Mouse (Mus musculus): Measurements from ENCODE around the gene Scyl2. TPM values are rescaled to one million over a fixed set of nuclear protein-coding genes. Genes with fewer than 3 reads are reported as not detected.
"Not testable (repeated sequence)": the region's sequence is repeated elsewhere in the genome, so short reads cannot be mapped to it uniquely, and the experiment has no call there.

Scyl2 gene
- polyA plus RNA-seq, 1 experiment = 21.3 TPM

DNA sequence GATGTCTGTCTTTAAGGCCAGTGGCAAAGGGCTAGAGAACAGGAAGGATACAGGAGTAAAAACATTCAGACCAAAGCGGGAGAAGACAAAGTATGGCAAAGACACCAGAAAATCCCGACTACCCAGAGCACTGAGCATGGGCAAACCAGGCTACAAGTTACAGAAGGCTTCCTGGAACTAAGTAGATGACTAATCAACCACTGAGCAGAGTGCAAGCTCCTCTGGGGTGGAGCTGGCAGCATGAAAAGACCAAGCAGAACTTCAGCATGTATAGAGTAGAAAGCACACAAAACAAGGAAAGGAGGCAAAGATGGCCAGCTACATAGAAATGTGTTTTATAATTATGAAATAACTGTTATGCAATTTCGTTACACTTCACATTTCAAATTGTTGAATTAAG is 5.6 kb downstream of the Scyl2 start:
- DNase-seq = peak; percentile 62
- H3K27ac ChIP-seq (ENCODE audit: insufficient read depth, low read depth, low read length) = no peak overlapping the region
- no peak overlapping the region for H3K4me3 ChIP-seq (ENCODE audit: insufficient read depth, low read depth, low read length)
- no peaks in the 10 kb centered on the region; the same call in 1 of the 2 replicates for H3K4me1 ChIP-seq (ENCODE audit: control insufficient read depth, insufficient read depth, low read length)
- no peaks in the 10 kb centered on the region for H3K36me3 ChIP-seq (ENCODE audit: control insufficient read depth, insufficient read depth, low read length)
- 65% methylated on average over 3 of the region's 3 CpGs for WGBS
- no peak for TF ChIP-seq POLR2A (IDR thresholded peaks at IDR 0.05; ENCODE audit: low read depth, low read length)
- no peak for TF ChIP-seq CTCF (conservative IDR thresholded peaks at IDR 0.05; ENCODE audit: insufficient read depth, insufficient read length, low read depth, low read length)
- H3K27me3 ChIP-seq (replicated peaks; ENCODE audit: control insufficient read depth, insufficient read depth, low read length) = no peaks in the 10 kb centered on the region

DNA sequence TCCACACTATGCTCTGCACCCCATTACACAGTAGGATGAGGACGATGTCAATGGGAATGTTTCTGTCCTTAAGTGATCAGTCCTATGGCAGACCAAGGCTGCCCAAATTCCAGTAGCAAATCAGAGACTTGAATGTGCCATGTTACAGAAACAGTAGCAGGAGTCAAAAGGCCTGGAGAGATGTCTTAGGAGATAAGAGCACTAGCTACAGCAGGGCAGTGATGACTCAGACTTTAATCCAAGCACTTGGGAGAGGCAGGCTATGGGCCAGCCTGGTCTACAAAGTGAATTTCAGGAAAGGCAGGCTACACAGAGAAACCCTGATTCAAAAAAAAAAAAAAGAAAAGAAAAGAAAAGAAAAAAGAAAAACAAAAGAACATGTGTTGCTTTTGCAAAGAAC is 6.6 kb downstream of the Scyl2 start:
- H3K27ac ChIP-seq (ENCODE audit: insufficient read depth, low read depth, low read length) = no peak overlapping the region
- H3K4me1 ChIP-seq (ENCODE audit: control insufficient read depth, insufficient read depth, low read length) = no peaks in the 10 kb centered on the region; the same call in 1 of the 2 replicates
- TF ChIP-seq CTCF (conservative IDR thresholded peaks at IDR 0.05; ENCODE audit: insufficient read depth, insufficient read length, low read depth, low read length) (no peak), POLR2A (IDR thresholded peaks at IDR 0.05; ENCODE audit: low read depth, low read length) (no peak)
- no peaks in the 10 kb centered on the region for H3K27me3 ChIP-seq (replicated peaks; ENCODE audit: control insufficient read depth, insufficient read depth, low read length)
- no peak overlapping the region for H3K4me3 ChIP-seq (ENCODE audit: insufficient read depth, low read depth, low read length)
- no peak for DNase-seq
- no peaks in the 10 kb centered on the region for H3K36me3 ChIP-seq (ENCODE audit: control insufficient read depth, insufficient read depth, low read length)
- 93% methylated on average over 1 of the region's 1 CpGs for WGBS

GRCm38 (mm10) chr10:89678054-89678453 is 8.0 kb downstream of the Scyl2 start:
- Histone ChIP-seq H3K4me3 (ENCODE audit: insufficient read depth, low read depth, low read length) (no peak overlapping the region), H3K36me3 (ENCODE audit: control insufficient read depth, insufficient read depth, low read length) (no peaks in the 10 kb centered on the region), H3K27ac (ENCODE audit: insufficient read depth, low read depth, low read length) (no peak overlapping the region), H3K27me3 (replicated peaks; ENCODE audit: control insufficient read depth, insufficient read depth, low read length) (no peaks in the 10 kb centered on the region), H3K4me1 (ENCODE audit: control insufficient read depth, insufficient read depth, low read length) (no peaks in the 10 kb centered on the region; the same call in 1 of the 2 replicates)
- DNase-seq = no peak
- WGBS = 85% methylated on average over 4 of the region's 4 CpGs
- TF ChIP-seq CTCF (conservative IDR thresholded peaks at IDR 0.05; ENCODE audit: insufficient read depth, insufficient read length, low read depth, low read length) = no peak
- no peak for TF ChIP-seq POLR2A (IDR thresholded peaks at IDR 0.05; ENCODE audit: low read depth, low read length)

- TF ChIP-seq CTCF (conservative IDR thresholded peaks at IDR 0.05; ENCODE audit: insufficient read depth, insufficient read length, low read depth, low read length) = no peak
- no peak for TF ChIP-seq POLR2A (IDR thresholded peaks at IDR 0.05; ENCODE audit: low read depth, low read length)
- no peak for DNase-seq
- H3K4me3 ChIP-seq (ENCODE audit: insufficient read depth, low read depth, low read length) = no peak overlapping the region
- H3K27ac ChIP-seq (ENCODE audit: insufficient read depth, low read depth, low read length) = no peak overlapping the region
- H3K36me3 ChIP-seq (ENCODE audit: control insufficient read depth, insufficient read depth, low read length) = no peaks in the 10 kb centered on the region
- WGBS = 69% methylated on average over 4 of the region's 4 CpGs
- H3K4me1 ChIP-seq (ENCODE audit: control insufficient read depth, insufficient read depth, low read length) = no peaks in the 10 kb centered on the region; the same call in 1 of the 2 replicates
- no peaks in the 10 kb centered on the region for H3K27me3 ChIP-seq (replicated peaks; ENCODE audit: control insufficient read depth, insufficient read depth, low read length)
Observed at GRCm38 (mm10) chr10:89676609-89677008, 9.5 kb downstream of the Scyl2 start.

DNA sequence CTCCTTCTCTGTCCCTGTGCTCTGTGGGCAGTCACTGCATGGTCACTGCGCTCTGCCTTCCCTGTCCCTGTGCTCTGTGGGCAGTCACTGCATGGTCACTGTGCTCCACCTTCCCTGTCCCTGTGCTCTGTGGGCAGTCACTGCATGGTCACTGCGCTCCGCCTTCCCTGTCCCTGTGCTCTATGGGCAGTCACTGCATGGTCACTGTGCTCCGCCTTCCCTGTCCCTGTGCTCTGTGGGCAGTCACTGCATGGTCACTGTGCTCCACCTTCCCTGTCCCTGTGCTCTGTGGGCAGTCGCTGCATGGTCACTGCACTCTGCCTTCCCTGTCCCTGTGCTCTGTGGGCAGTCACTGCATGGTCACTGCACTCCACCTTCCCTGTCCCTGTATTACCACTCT is 15.7 kb downstream of the Scyl2 start:
- not testable (repeated sequence) for H3K4me1 ChIP-seq (ENCODE audit: control insufficient read depth, insufficient read depth, low read length); H3K4me3 ChIP-seq (ENCODE audit: insufficient read depth, low read depth, low read length); H3K36me3 ChIP-seq (ENCODE audit: control insufficient read depth, insufficient read depth, low read length); H3K27me3 ChIP-seq (replicated peaks; ENCODE audit: control insufficient read depth, insufficient read depth, low read length); DNase-seq; H3K27ac ChIP-seq (ENCODE audit: insufficient read depth, low read depth, low read length)
- WGBS = 94% methylated on average over 5 of the region's 5 CpGs

DNA sequence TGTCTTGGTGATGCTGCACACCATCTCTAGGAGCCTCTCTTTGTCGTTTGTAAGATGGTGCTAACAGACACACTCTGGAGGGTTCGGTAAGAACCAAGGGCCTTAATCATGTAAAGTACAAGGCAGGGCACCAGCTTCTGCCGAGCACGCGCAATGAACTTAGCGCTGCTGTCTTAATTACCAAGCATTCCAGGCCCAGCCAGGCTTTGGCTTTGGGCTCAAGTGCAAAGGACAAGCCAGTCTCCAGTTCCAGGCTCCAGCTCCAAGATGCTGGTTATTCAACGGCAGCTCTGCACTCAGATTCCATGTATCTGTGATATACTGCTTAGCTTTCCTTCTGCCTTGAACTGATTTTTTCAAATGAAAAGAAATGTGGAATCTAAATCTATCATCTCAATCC is 18.5 kb downstream of the Scyl2 start:
- peak; percentile 73 for DNase-seq
- Histone ChIP-seq H3K27me3 (replicated peaks; ENCODE audit: control insufficient read depth, insufficient read depth, low read length) (no peaks in the 10 kb centered on the region), H3K4me3 (ENCODE audit: insufficient read depth, low read depth, low read length) (no peak overlapping the region), H3K4me1 (ENCODE audit: control insufficient read depth, insufficient read depth, low read length) (no peaks in the 10 kb centered on the region), H3K27ac (ENCODE audit: insufficient read depth, low read depth, low read length) (no peak overlapping the region), H3K36me3 (ENCODE audit: control insufficient read depth, insufficient read depth, low read length) (no peaks in the 10 kb centered on the region; the same call in 1 of the 2 replicates)
- 46% methylated on average over 7 of the region's 7 CpGs for WGBS
- TF ChIP-seq CTCF (conservative IDR thresholded peaks at IDR 0.05; ENCODE audit: insufficient read depth, insufficient read length, low read depth, low read length) (no peak), POLR2A (IDR thresholded peaks at IDR 0.05; ENCODE audit: low read depth, low read length) (no peak)

DNA sequence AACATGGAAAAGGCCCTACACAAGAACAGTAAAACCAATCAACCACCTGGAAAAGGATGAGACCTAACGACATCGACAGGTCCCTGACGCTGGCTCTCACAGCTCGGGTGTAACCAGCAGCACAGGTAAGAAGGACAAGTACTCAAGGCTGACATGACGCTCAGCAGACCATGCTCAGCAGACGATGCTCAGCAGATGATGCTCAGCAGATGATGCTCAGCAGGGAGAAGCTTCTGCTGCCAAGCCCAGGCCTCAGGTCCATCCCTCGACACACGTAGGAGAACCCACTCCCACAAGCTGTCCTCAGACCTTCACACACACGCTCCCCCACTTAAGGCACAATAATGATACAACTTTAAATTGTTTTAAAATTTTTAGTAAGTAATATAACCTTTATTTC is 20.4 kb downstream of the Scyl2 start:
- Histone ChIP-seq H3K4me3 (ENCODE audit: insufficient read depth, low read depth, low read length) (no peak overlapping the region), H3K27ac (ENCODE audit: insufficient read depth, low read depth, low read length) (no peak overlapping the region), H3K4me1 (ENCODE audit: control insufficient read depth, insufficient read depth, low read length) (no peaks in the 10 kb centered on the region), H3K27me3 (replicated peaks; ENCODE audit: control insufficient read depth, insufficient read depth, low read length) (no peaks in the 10 kb centered on the region), H3K36me3 (ENCODE audit: control insufficient read depth, insufficient read depth, low read length) (peaks cover 3% of the 10 kb centered on the region)
- TF ChIP-seq POLR2A (IDR thresholded peaks at IDR 0.05; ENCODE audit: low read depth, low read length) (no peak), CTCF (conservative IDR thresholded peaks at IDR 0.05; ENCODE audit: insufficient read depth, insufficient read length, low read depth, low read length) (no peak)
- 79% methylated on average over 9 of the region's 9 CpGs for WGBS
- no peak for DNase-seq

Measured in kidney, adult 2 months (tissue).